Mouse (Mus musculus) thymus, postnatal 25 days (tissue): ENCODE results near the gene Rabggta.
A peak's percentile ranks its signal among the peaks of the same experiment; 100 is the strongest.

ENCODE experiments used
- DNase-seq: peaks from one replicate; pipeline ENCODE4 v3.0.0; 2022

Gene Rabggta

DNA sequence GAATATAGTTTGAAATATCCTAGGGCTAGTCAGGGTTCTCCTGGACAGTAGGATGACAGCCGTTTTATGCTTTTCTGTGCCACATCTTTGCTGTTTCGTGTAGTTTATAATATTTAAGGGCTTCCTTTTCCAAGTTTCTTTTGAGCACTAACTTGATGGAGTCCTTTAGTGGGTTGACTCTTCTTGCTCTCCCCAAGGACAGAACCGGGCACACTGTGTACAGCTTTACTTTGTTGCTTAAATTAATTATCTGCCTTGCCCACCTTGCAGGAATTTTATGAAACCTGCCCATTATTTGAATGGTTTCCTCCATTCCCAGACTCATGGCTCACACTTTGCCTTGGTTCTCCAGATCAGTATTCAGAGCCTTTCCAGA lies 40.0 kb downstream of the Rabggta start:
- DNase-seq, result no peak

DNA sequence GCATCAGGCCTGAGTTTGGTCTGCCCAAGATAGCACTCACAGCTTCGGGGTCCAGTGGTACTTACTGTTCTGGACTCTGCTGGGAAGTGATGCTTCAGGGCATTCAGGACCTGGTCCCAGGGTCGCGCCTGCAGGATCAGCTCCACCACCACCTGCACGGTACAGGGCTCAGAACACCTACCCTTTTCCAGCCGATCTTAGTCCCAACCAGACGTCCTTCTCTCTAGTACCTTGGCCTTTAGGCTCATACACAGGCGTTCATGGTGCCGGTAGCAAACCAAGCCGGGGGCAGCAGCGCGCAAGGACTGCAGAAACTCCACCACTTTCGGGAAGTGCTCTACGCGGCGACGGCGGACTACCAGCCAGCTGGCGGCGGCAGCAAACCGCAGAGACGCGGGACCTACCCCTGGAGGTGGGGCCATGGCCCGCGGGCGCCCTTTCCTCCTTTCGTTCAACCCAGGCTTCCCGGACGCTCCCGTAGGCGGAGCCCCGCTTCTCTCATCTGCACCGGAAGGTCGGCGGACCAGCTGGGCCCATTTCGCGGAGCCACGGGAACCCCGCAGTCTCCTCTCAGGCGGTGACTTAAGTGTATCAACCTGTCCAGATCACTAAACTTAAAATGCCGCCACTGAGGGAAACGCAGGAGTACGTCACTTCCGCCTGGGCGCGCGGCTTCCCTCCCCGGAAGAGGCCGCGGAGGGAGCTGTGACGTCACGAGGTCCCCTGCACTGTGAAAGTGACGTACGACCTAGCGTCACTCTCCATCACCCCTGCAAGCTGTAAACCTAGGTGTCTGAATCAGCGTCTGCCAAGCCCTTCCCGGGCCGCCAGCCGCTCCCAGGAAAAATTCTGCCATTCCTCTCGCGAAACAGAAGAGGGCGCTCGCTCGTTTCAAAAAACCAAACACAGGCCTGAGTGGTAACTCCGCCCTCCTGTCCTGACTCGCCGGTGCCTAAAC lies 40.6 kb downstream of the Rabggta start, which contains the start of gene Tinf2:
Gene Tinf2 (minus strand): TSS at position 661 of the 958 bp plus-strand sequence.
- DNase-seq, result peak; percentile 94

DNA sequence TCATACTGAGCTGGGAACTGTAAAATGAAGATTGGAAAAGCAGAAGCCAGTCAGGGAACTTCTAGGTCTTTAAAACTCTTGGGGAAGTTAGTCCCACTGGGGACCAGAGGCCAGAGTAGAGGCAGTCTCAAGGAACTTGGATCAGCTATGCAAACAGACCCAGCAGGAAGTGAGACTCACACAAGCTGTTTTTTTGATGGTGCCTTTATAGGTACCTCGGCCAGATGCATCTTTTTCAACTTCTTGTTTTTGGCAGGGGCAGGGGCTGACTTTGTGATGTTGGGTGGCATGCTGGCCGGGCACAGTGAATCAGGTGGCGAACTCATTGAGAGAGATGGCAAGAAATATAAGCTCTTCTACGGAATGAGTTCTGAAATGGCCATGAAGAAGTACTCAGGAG lies 44.4 kb downstream of the Rabggta start:
- no peak for DNase-seq

DNA sequence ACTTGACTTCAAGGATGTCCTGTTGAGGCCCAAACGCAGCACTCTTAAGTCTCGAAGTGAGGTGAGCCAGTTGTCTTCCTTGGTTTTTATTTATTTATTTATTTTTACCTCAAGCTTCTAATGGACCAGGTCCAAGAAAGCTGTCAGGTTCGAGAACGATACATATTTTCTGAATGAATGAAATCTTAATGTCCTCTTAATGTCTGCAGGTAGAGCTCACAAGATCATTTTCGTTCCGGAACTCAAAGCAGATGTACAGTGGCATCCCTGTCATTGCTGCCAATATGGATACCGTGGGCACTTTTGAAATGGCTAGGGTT lies 49.4 kb downstream of the Rabggta start:
- DNase-seq, result no peak

DNA sequence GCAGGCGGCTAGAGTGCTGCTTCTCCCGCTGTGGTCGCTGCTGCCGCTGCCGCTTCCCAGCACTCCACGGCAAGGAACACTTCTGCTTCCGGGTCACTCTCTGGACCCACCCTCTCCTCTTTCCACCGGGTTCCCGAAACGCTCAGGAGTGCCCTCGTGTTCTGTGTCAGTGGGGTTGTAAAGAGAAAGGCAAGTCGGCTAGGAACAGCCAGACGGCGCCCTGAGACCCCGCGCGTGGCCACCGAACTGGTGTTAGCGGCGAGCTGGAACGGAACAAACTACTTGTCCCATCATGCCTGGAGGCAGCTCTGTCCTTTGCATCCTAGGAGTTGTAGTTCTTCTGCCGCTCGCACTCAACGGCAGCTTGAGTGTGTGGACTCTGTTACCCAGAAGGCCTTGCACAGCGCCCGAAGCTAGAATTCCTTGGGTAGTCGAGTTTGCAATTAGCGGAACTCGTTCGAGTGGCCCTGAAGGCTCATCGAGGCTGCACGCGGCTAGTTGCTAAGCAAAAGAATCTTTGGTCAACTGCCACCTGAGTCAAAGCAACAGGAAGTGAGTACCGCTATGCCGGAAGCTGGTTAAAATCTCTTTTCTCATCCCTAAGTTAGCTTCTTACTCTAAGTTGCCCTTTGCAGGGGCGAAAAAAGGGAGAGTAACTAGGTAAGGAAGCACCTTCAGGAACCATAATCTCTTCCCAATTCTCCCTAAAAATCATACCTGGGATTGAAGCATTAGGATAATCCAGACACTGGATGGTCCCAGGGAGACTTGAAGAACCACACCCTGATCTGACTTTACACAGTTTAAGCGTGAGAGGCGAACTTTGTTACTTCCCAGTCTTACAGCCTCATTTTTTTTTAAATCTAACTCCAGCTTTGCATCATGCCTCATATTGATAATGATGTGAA lies 50.0 kb downstream of the Rabggta start, which contains the start of the genes Gmpr2 and Nedd8:
Gene Gmpr2 (plus strand): TSS at position 109 of the 908 bp plus-strand sequence.
Gene Nedd8 (minus strand): TSS at position 292 of the 908 bp plus-strand sequence.
- DNase-seq, result peak; percentile 88

DNA sequence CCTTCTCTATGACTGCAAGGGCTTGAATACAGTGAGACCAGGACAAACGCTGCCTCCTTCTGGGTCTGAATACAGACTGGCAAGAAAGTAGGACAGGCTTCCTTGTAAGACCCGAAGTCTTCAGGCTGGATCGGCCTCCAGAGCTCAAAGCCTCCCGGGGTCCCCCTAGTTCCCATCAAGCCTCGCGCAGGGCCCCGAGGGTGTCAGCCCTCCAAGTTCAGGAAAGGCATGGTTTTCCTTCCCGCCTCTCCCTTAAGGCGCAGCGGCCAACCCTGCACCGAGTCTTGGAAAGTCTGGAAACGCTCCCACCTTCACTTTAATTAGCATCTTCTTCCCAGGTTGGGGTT lies 50.6 kb downstream of the Rabggta start:
- DNase-seq, result no peak
